Mouse (Mus musculus) neutrophil, adult 59 days (primary cell): ENCODE data around the gene Msrb3. TPM values are rescaled to one million over a fixed set of nuclear protein-coding genes. Genes with fewer than 3 reads are reported as not detected.

ENCODE experiments used
- total RNA-seq, 2 experiments: library from RNA; stranded (reverse); gene quantifications; 1 replicate in 1 of 2; 2 replicates in 1 of 2; pipeline ENCODE4 v1.2.4; 2023

Msrb3 gene
- under 1 TPM in 1 of 2 experiments, not detected in 1; 0.26 TPM for total RNA-seq

GRCm38 (mm10) chr10:120898785-120899762 is at the start of gene Msrb3:
Msrb3 (minus strand) TSS chr10:120899101.

Other genes starting within 250 kb of the Msrb3 start
- gene Lemd3, start 80.2 kb upstream of the Msrb3 start, total RNA-seq = 10 to 100 TPM; 16.0 to 16.6 TPM
- gene Wif1, start 134.9 kb upstream of the Msrb3 start, total RNA-seq = under 1 TPM in 1 of 2 experiments, not detected in 1; 0.16 TPM